In genomic region chr11:86484101-86484868, GRCm38 (mm10) we compare ENCODE assay signal across 1 mouse cellular context.
TF ChIP-seq lines count a peak whose summit lies in the region.

Gene Rnft1, plus strand, starts transcription at chr11:86484657.

TF ChIP-seq in MEL, 35 proteins besides CTCF, POLR2A, EP300 and RAD21 (continued from another document):
- no peak for TF ChIP-seq TAL1 (IDR thresholded peaks at IDR 0.05; ENCODE audit: low read length)
- peak; percentile 97 for TF ChIP-seq NELFE (IDR thresholded peaks at IDR 0.05; ENCODE audit: low read depth, low read length)
- no peak for TF ChIP-seq ZKSCAN1 (IDR thresholded peaks at IDR 0.05; ENCODE audit: low read depth, low read length)
- no peak for TF ChIP-seq MYB (IDR thresholded peaks at IDR 0.05; ENCODE audit: low read depth, low read length)
- peak; percentile 22 for TF ChIP-seq ELF1 (IDR thresholded peaks at IDR 0.05; ENCODE audit: low read depth, low read length)
- TF ChIP-seq TBP (IDR thresholded peaks at IDR 0.05; ENCODE audit: low read depth, low read length) = peak; percentile 52; the same call in 1 of the 2 replicates
- peak; percentile 90 for TF ChIP-seq MXI1 (IDR thresholded peaks at IDR 0.05; ENCODE audit: low read depth, low read length)
